Mouse (Mus musculus) neural tube, embryonic 12.5 days (tissue): ENCODE results near the gene Babam2. TPM values are rescaled to one million over a fixed set of nuclear protein-coding genes. Genes with fewer than 3 reads are reported as not detected.

Experiments used
- ATAC-seq: fragments of 200-750 bp; cut with Nextera tagmentation; 2 replicates; pipeline ENCODE4 v1.8.0; 2017; ENCODE audit warnings: low read depth, mild to moderate bottlenecking, moderate TSS enrichment, moderate library complexity; ENCODE audit not compliant: low FRiP score
- H3K27ac ChIP-seq: fragments of 300-500 bp; sonication (generic); 2 replicates; pipeline ENCODE4 v1.5.1; 2016
- H3K27me3 ChIP-seq: fragments of 300-500 bp; sonication (generic); replicated peaks from 2 replicates; pipeline ENCODE4 v1.6.1; 2016; ENCODE audit warnings: mild to moderate bottlenecking
- H3K36me3 ChIP-seq: fragments of 300-500 bp; sonication (generic); 2 replicates; pipeline ENCODE4 v1.6.1; 2016; ENCODE audit warnings: mild to moderate bottlenecking
- H3K4me1 ChIP-seq: fragments of 300-500 bp; sonication (generic); 2 replicates; pipeline ENCODE4 v1.6.1; 2016
- H3K4me2 ChIP-seq: fragments of 300-500 bp; sonication (generic); replicated peaks from 2 replicates; pipeline ENCODE4 v1.6.1; 2016; ENCODE audit warnings: mild to moderate bottlenecking
- H3K4me3 ChIP-seq: fragments of 300-500 bp; sonication (generic); 2 replicates; pipeline ENCODE4 v1.5.1; 2016
- H3K9ac ChIP-seq: fragments of 300-500 bp; sonication (generic); 2 replicates; pipeline ENCODE4 v1.6.1; 2016; ENCODE audit warnings: mild to moderate bottlenecking
- H3K9me3 ChIP-seq: fragments of 300-500 bp; sonication (generic); 2 replicates; pipeline ENCODE4 v1.6.1; 2016; ENCODE audit warnings: mild to moderate bottlenecking
- WGBS: fragments of 180-500 bp; shearing (Covaris S2); methylation state at CpG from one replicate; pipeline ENCODE4 v1.1.7; 2016; 5-methylcytosine and 5-hydroxymethylcytosine counted together
- polyA plus RNA-seq: library from polyadenylated mRNA; unstranded; fragments of >200 nt; fragmentation: Nextera tagmentation; extraction: Ambion mirVana; gene quantifications from 2 replicates; pipeline ENCODE4 v1.2.1, GENCODE M21; 2016

The Babam2 gene
- polyA plus RNA-seq, 1 experiment from 2014 or later, result 36.0 TPM

DNA sequence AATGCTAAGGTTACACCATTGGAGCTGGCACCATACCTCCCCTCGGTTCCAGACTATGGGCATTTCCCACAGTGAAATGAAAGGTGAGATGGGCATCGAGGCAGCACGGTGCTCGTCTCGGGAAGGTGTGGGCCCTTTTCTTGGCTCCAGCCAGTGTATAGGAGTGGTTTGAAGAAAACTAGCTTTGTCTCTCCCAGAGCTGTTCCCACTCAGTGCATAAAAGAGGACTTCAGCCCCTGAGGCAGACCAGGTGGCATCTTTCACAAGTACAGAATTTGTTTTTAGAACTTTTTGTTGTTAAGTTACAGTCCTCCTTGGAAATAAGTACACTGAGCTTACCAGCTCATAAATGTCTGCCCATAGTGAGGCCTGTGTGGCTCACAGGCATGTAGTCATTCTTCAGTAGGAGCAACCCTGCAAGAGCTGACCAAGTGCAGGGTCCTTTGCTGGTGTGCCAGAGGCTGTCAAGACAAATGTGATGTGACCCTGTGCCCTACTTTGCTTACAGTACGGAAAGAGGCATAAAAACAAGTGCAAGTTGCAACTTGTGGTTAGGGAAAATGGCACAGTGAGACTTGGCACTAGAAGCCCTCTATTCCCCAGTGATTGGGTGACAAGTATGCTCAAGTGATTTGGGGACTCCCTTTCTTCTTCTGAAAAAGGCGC is 208.9 kb downstream of the Babam2 start:
- WGBS, result 90% methylated on average over 7 of the region's 7 CpGs
- ATAC-seq, result no peak

DNA sequence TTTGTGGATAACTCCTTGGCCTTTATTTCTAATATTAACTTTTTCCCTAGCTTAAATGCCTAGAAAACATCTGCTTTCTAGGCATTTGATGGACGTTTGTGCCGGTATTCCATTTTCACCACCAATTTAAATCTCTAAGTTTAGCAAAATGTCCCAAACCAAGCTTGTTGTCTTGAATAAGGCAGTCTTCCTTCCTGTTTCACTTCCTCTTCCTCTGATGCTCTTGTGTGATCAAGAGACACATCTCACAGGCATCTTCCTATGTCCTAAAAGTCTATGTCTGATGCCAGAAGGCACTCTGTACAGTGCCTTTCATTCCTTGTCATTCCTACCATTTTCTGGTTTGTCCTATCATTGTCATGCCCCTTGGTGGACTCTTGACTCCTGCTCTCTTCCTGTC is 210.5 kb downstream of the Babam2 start:
- H3K36me3 ChIP-seq, result no peaks in the 10 kb centered on the region
- no peak overlapping the region for H3K27ac ChIP-seq
- no peak overlapping the region for H3K9ac ChIP-seq
- H3K4me3 ChIP-seq, result no peak overlapping the region
- no peak overlapping the region for H3K4me2 ChIP-seq
- H3K27me3 ChIP-seq, result no peaks in the 10 kb centered on the region
- H3K9me3 ChIP-seq, result no peaks in the 10 kb centered on the region
- H3K4me1 ChIP-seq, result no peaks in the 10 kb centered on the region
- whole genome bisulfite sequencing, result 92% methylated on average over 2 of the region's 2 CpGs
- ATAC-seq, result no peak

More for the DNA sequence above, 208.9 kb downstream of the Babam2 start:
- H3K36me3 ChIP-seq, result no peaks in the 10 kb centered on the region
- no peak overlapping the region for H3K9ac ChIP-seq
- H3K4me1 ChIP-seq, result no peaks in the 10 kb centered on the region
- no peaks in the 10 kb centered on the region for H3K9me3 ChIP-seq
- no peak overlapping the region for H3K27ac ChIP-seq
- H3K27me3 ChIP-seq, result no peaks in the 10 kb centered on the region
- no peak overlapping the region for H3K4me2 ChIP-seq
- H3K4me3 ChIP-seq, result no peak overlapping the region

DNA sequence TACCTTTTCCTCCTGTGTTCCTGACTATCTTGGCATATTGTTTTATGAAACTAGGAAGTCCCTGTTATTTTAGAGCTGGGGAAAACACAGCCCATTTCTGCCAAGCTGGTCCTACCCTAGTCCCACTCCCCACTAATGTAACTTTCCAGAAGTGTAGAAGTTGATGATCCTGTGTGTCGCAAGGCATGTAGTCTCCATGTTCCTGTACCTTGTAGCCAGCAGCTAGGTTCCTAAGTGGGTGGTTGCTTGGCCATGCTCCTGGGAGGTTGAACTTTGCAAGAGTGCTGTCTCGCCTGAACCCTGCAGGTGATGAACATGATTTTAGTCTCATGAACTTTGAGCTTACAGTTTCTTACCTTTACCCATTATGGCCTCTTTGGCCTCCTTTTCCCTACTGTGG is 211.3 kb downstream of the Babam2 start:
- Histone ChIP-seq H3K27ac (no peak overlapping the region), H3K4me1 (no peaks in the 10 kb centered on the region), H3K9me3 (no peaks in the 10 kb centered on the region), H3K4me2 (no peak overlapping the region), H3K36me3 (no peaks in the 10 kb centered on the region), H3K9ac (no peak overlapping the region), H3K27me3 (no peaks in the 10 kb centered on the region), H3K4me3 (no peak overlapping the region)
- no peak for ATAC-seq
- 85% methylated on average over 2 of the region's 2 CpGs for WGBS

DNA sequence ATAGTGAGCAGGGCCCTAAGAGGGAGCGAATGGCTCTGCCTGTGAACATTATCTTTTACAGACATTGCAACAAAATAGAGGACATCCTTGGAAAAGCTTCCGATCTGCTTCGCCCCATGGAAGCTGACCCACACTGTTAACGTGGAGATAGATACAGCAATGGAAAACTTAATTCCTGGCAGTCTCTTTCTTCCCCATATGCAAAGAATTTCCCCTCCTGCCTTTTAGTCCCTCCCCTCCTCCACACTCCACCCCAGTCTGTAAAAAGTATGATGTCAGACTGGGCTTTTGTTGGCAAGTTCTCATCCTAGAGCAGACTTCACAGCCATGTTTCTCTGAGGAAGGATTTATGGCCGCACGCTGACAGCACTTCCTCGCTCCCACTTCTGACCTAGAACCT is 218.8 kb downstream of the Babam2 start:
- no peaks in the 10 kb centered on the region for H3K36me3 ChIP-seq
- no peaks in the 10 kb centered on the region for H3K4me1 ChIP-seq
- H3K4me2 ChIP-seq, result no peak overlapping the region
- H3K9me3 ChIP-seq, result no peaks in the 10 kb centered on the region
- no peak overlapping the region for H3K27ac ChIP-seq
- H3K4me3 ChIP-seq, result no peak overlapping the region
- no peak overlapping the region for H3K9ac ChIP-seq
- ATAC-seq, result no peak
- no peaks in the 10 kb centered on the region for H3K27me3 ChIP-seq
- 69% methylated on average over 7 of the region's 7 CpGs for WGBS

DNA sequence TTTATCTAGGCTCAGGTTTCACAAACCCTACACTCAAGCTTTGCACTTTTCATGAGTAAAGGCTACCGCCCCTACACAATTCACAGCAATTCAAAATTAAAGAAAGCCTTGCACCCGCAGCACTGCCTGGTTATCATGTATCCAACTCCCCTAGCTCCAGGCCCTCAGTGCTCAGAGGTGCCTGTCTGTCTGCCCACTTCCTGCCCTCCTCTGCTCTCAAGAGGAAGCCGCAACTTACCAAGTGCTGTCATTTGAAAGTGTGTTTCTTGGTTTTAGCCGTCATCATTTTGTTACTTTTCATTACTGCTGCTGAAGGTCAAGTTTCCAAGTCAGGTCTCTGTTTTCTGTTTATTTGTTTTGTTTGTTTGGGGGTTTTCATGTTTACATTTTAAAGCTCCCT is 221.1 kb downstream of the Babam2 start:
- Histone ChIP-seq H3K9me3 (no peaks in the 10 kb centered on the region), H3K27ac (no peak overlapping the region), H3K4me1 (no peaks in the 10 kb centered on the region), H3K36me3 (no peaks in the 10 kb centered on the region), H3K27me3 (no peaks in the 10 kb centered on the region), H3K9ac (no peak overlapping the region), H3K4me3 (no peak overlapping the region), H3K4me2 (no peak overlapping the region)
- 92% methylated on average over 4 of the region's 4 CpGs for WGBS
- ATAC-seq, result no peak

DNA sequence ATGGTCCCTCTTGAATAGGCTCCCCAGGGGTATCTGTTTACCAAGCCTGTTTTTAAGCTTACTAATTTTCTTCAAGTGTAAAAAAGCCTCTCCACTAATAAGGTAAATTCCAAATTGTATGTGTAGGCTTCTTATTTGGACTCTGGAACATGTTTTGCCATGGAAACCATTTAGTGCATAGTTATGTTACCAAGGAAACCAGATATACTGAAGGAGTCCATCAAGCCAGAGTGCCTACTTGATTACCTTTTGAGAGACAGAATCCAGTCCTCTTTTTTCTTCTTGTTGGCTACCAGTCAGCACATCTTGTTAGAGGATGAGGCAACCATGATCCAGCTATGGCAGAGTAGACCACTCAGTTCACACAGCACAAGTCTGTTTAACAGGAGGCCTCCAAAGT is 222.6 kb downstream of the Babam2 start:
- Histone ChIP-seq H3K27ac (no peak overlapping the region), H3K9me3 (no peaks in the 10 kb centered on the region), H3K4me1 (no peaks in the 10 kb centered on the region), H3K9ac (no peak overlapping the region), H3K4me2 (no peak overlapping the region), H3K36me3 (no peaks in the 10 kb centered on the region), H3K27me3 (no peaks in the 10 kb centered on the region), H3K4me3 (no peak overlapping the region)
- ATAC-seq, result no peak

DNA sequence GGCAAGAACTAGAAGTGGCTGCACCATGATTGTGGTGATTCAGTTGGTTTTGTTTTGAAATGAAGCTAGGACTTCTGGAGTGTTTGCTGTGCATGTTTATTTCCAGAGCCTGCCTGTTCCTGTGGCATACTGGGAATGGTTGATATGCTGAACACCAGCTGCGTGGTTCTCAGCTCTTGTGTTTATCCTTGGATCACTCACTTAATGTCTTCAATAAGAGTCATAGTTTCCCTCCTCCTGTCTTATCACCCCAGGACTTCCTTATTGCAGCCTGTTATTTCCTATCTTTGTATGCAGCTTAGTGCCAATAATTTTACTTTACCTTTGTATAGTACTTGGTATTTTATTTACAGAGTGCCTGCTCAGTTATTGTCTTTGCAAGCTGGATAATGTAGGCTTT is 223.4 kb downstream of the Babam2 start:
- 86% methylated on average over 1 of the region's 1 CpGs for WGBS
- no peak overlapping the region for H3K27ac ChIP-seq
- no peak for ATAC-seq
- H3K36me3 ChIP-seq, result no peaks in the 10 kb centered on the region
- no peaks in the 10 kb centered on the region for H3K4me1 ChIP-seq
- H3K4me3 ChIP-seq, result no peak overlapping the region
- no peaks in the 10 kb centered on the region for H3K9me3 ChIP-seq
- no peaks in the 10 kb centered on the region for H3K27me3 ChIP-seq
- no peak overlapping the region for H3K9ac ChIP-seq
- no peak overlapping the region for H3K4me2 ChIP-seq

DNA sequence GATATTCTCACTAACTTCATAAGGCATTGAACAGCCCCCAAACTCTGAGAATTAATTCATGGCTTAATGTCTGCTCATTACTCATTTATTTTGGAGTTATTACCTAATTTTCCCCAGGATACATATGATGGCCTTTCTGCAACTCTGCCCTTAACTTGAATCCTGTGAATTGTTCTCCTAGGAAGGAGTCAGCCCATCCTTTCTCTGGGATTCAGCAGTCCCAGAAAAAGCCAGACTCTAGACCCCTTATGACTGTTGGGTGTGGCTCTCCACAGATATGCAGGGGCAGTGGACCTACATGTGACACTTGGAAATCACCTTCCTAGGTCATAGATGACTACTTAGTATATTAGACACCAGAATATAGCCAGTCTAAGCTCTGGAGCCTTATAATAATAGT is 226.6 kb downstream of the Babam2 start:
- Histone ChIP-seq H3K27me3 (no peaks in the 10 kb centered on the region), H3K27ac (no peak overlapping the region), H3K9ac (no peak overlapping the region), H3K9me3 (0 out of 2 replicates have a peak, but pooled peaks cover 4% of the 10 kb centered on the region), H3K4me2 (no peak overlapping the region), H3K4me3 (no peak overlapping the region), H3K4me1 (no peaks in the 10 kb centered on the region), H3K36me3 (no peaks in the 10 kb centered on the region)
- no peak for ATAC-seq

DNA sequence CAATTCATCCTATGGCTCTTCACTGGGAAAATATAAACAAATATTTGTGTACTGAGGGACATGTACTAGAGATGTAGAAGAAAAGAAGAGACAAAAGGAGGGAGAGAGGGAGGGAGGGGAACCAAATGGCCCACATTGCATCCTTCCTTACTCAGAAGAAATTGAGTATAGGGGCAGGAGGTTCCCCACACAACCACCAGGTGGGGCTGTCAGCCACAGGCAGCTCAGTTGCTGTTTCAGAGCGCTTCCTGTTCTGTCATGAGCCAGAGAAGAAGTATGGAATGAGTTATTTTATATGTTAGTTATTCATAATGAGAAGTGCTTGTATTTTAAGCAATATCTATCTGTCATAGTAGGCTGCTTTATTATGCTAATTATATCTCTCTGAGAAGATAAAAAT is 229.1 kb downstream of the Babam2 start:
- no peak for ATAC-seq
- Histone ChIP-seq H3K4me1 (no peaks in the 10 kb centered on the region), H3K9me3 (0 out of 2 replicates have a peak, but pooled peaks cover 4% of the 10 kb centered on the region), H3K9ac (no peak overlapping the region), H3K4me3 (no peak overlapping the region), H3K36me3 (no peaks in the 10 kb centered on the region), H3K4me2 (no peak overlapping the region), H3K27ac (no peak overlapping the region), H3K27me3 (no peaks in the 10 kb centered on the region)
- WGBS, result 95% methylated on average over 1 of the region's 1 CpGs

DNA sequence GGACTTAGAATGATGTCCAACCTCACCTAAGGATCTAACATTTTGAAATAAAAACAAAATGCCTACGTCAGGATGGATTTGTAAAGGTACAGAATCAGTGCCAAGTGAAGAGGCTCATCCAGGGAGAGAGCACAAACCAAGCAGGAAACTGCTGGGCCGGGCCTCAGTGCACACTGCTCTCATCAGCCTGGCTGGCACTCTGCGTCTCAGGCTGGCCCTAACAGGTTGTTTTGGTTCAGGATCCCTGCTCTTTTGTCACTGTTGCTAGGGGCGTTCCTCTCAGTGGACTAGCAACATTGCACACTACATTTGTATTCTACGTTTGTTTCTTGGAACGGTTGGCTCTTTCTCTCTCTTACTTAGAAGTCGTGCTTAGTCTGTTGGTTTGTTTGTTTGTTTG is 231.5 kb downstream of the Babam2 start:
- ATAC-seq, result no peak
- Histone ChIP-seq H3K36me3 (no peaks in the 10 kb centered on the region), H3K9me3 (0 out of 2 replicates have a peak, but pooled peaks cover 4% of the 10 kb centered on the region), H3K27me3 (no peaks in the 10 kb centered on the region), H3K4me2 (no peak overlapping the region), H3K9ac (no peak overlapping the region), H3K4me3 (no peak overlapping the region), H3K4me1 (no peaks in the 10 kb centered on the region), H3K27ac (no peak overlapping the region)
- 72% methylated on average over 7 of the region's 7 CpGs for WGBS

DNA sequence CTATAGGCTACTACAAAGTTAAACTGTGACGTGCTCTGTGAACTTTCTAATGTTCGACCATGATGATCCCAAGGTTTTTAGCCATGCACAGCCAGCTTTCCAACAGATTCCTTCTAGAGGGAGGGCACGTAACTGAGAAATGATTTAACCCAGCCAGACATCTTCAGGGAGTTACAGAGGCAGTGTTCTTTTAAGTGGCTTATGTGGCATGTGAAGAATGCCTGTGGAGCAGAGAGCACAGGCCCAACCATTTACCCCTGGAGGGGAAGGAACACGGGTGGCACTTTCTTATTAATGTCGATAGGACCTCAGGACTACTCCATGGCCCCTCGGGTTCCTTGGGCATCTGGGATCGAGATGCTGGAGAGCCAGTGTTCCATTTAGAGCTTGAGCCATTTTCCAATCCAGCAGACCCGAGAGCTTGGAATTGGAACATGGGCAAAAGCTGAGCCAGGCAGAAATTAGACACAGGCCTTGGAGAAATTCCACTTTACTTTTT is 233.7 kb downstream of the Babam2 start:
- Histone ChIP-seq H3K27me3 (no peaks in the 10 kb centered on the region), H3K9ac (no peak overlapping the region), H3K27ac (no peak overlapping the region), H3K4me1 (no peaks in the 10 kb centered on the region), H3K4me3 (no peak overlapping the region), H3K4me2 (no peak overlapping the region), H3K9me3 (0 out of 2 replicates have a peak, but pooled peaks cover 4% of the 10 kb centered on the region), H3K36me3 (no peaks in the 10 kb centered on the region)
- ATAC-seq, result no peak
- WGBS, result 86% methylated on average over 8 of the region's 8 CpGs

DNA sequence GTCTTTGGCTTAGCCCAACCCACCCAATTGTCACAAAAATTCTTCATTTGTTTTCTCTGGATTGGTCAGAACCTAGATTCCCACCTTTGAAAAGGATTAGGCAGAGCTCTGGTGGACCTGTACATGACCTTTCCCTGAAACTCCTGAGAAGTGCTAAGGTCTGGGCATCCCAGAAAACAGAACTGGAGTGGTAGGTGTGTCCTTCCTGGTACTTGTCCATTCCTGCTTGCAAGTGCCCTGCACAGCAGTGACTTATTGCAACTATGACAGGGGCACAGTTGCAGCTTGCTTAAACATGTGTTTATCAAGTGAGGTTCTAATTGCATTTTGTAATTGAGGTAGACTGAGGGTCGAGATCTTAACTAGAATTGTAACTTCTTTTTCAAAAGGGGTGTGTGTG is 234.2 kb downstream of the Babam2 start:
- Histone ChIP-seq H3K9me3 (no peaks in the 10 kb centered on the region), H3K4me2 (no peak overlapping the region), H3K27me3 (no peaks in the 10 kb centered on the region), H3K4me3 (no peak overlapping the region), H3K27ac (no peak overlapping the region), H3K4me1 (no peaks in the 10 kb centered on the region), H3K9ac (no peak overlapping the region), H3K36me3 (no peaks in the 10 kb centered on the region)
- no peak for ATAC-seq
- WGBS, result 86% methylated on average over 1 of the region's 1 CpGs

DNA sequence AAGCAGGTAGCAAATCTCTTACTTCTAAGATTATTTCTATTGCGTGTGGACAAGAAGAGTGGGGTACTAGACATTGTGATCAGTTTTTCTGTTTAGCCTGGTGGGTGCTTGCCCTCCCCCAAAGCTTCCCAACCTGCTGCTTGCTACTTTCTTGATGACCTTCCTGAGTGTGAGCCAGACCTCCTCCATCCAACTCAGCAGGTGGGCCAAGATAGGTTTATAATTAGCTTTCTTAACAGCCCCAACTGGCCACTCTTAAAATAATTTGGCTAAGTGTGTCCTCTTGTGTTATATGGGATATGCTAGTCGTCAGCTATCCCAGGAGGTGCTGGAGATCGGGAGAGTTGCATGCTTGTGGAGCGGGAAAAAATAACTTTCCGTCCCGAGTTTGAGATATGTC is 235.8 kb downstream of the Babam2 start:
- WGBS, result 89% methylated on average over 6 of the region's 6 CpGs
- Histone ChIP-seq H3K4me3 (no peak overlapping the region), H3K36me3 (no peaks in the 10 kb centered on the region), H3K27me3 (no peaks in the 10 kb centered on the region), H3K4me1 (no peaks in the 10 kb centered on the region), H3K27ac (no peak overlapping the region), H3K4me2 (no peak overlapping the region), H3K9ac (no peak overlapping the region), H3K9me3 (no peaks in the 10 kb centered on the region)
- no peak for ATAC-seq
